Mouse (Mus musculus) ES-Bruce4 (cell line): ENCODE results near the gene Sorcs2.

ENCODE experiments used
- CTCF ChIP-seq: IDR thresholded peaks from one replicate; pipeline ENCODE4 v1.8.1; 2011; ENCODE audit warnings: low read depth, low read length
- POLR2A ChIP-seq: IDR thresholded peaks from one replicate; pipeline ENCODE4 v1.8.1; 2011; ENCODE audit warnings: low read length; ENCODE audit not compliant: insufficient read depth

GRCm38 (mm10) chr5:36220626-36221025 is 177.3 kb downstream of the Sorcs2 start:
- TF ChIP-seq POLR2A (no peak), CTCF (no peak)
